Mouse (Mus musculus) ES-Bruce4 (cell line): ENCODE data around the gene Bod1l.

Source experiments
- CTCF ChIP-seq: IDR thresholded peaks from one replicate; pipeline ENCODE4 v1.8.1; 2011; ENCODE audit warnings: low read depth, low read length
- EP300 ChIP-seq: IDR thresholded peaks from 2 replicates; pipeline ENCODE4 v1.6.1; 2011; ENCODE audit warnings: low read depth, low read length; ENCODE audit not compliant: insufficient read depth
- POLR2A ChIP-seq: IDR thresholded peaks from one replicate; pipeline ENCODE4 v1.8.1; 2011; ENCODE audit warnings: low read length; ENCODE audit not compliant: insufficient read depth

DNA sequence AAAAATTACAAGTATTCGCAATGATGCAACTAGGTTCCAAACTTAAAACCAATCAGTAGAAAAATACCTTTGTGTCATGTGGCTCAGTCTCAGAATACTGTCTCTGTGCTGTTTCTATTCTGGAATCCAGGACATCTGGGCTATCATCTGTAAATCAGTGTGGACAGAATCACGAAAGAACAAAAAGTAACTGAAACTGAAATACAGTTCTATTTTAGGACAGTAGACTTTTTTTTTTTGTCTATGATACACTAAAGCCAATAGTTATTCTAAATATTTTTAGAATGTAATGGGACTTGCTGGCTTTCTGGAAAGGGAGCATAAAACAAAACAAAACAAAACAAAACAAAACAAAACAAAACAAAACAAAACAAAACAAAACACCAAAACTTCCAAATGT, 39.0 kb downstream of the Bod1l start:
- TF ChIP-seq CTCF (no peak), POLR2A (no peak), EP300 (no peak)
